Mouse (Mus musculus) gastrocnemius, postnatal 4 days (tissue): ENCODE data around the gene Dennd2c. TPM values are rescaled to one million over a fixed set of nuclear protein-coding genes. Genes with fewer than 3 reads are reported as not detected.
"Not testable (repeated sequence)": the region's sequence is repeated elsewhere in the genome, so short reads cannot be mapped to it uniquely, and the experiment has no call there.

Experiments used
- DNase-seq, 2 experiments: peaks; one replicate each; pipeline ENCODE4 v3.0.0; 2021 to 2022; ENCODE audit warnings: low spot score in 2 of 2, mixed read lengths in 2 of 2
- total RNA-seq, 2 experiments: library from RNA; stranded (reverse); gene quantifications; 2 replicates each; pipeline ENCODE4 v1.2.3; 2021

Gene Dennd2c
- total RNA-seq, 2 experiments from 2014 or later = 14.6 to 16.0 TPM

GRCm38 (mm10) chr3:103211101-103211500, 108.7 kb downstream of the Dennd2c start:
- no peak for DNase-seq

GRCm38 (mm10) chr3:103212142-103212541, 109.7 kb downstream of the Dennd2c start:
- DNase-seq = no peak

- no peak for DNase-seq
Observed at GRCm38 (mm10) chr3:103213537-103213936, 111.1 kb downstream of the Dennd2c start.

- no peak for DNase-seq
Observed at GRCm38 (mm10) chr3:103214593-103215285, 112.3 kb downstream of the Dennd2c start.

GRCm38 (mm10) chr3:103215399-103215798, 113.0 kb downstream of the Dennd2c start:
- not testable (repeated sequence) for DNase-seq

Other genes with a start within 250 kb of the Dennd2c start
- gene Sycp1, start 166.5 kb upstream of the Dennd2c start, total RNA-seq = not detected
- gene Nr1h5, start 138.5 kb upstream of the Dennd2c start, total RNA-seq = not detected
- gene Sike1, start 106.9 kb upstream of the Dennd2c start, total RNA-seq = 100 to 1,000 TPM in 1 of 2 experiments, 10 to 100 TPM in 1; 88.4 to 102 TPM
- gene Csde1, start 82.2 kb upstream of the Dennd2c start, total RNA-seq = 100 to 1,000 TPM; 357 to 376 TPM
- 100 to 1,000 TPM; 190 to 191 TPM for gene Nras, start 44.3 kb upstream of the Dennd2c start, total RNA-seq
- gene Ampd1, start 28.6 kb upstream of the Dennd2c start, total RNA-seq = 100 to 1,000 TPM; 366 to 390 TPM
- 10 to 100 TPM; 57.9 to 60.7 TPM for gene Bcas2, start 69.1 kb downstream of the Dennd2c start, total RNA-seq
- 10 to 100 TPM; 19.6 to 22.4 TPM for gene Trim33, start 176.7 kb downstream of the Dennd2c start, total RNA-seq